Mouse (Mus musculus) neural tube, embryonic 14.5 days (tissue): Measurements from ENCODE around the gene Klhdc4. TPM values are rescaled to one million over a fixed set of nuclear protein-coding genes. Genes with fewer than 3 reads are reported as not detected.

Experiments used
- ATAC-seq: fragments of 200-750 bp; cut with Nextera tagmentation; 2 replicates; pipeline ENCODE4 v1.8.0; 2017; ENCODE audit warnings: low read depth, mild to moderate bottlenecking, moderate TSS enrichment, moderate library complexity
- H3K27ac ChIP-seq: fragments of 300-500 bp; sonication (generic); 2 replicates; pipeline ENCODE4 v1.5.1; 2014; ENCODE audit warnings: low read depth, mild to moderate bottlenecking, control low read depth, low read length, moderate library complexity, mixed read lengths
- H3K27me3 ChIP-seq: fragments of 300-500 bp; sonication (generic); 2 replicates; pipeline ENCODE4 v1.6.1; 2014; ENCODE audit warnings: low read length; ENCODE audit not compliant: control insufficient read depth, insufficient read depth
- H3K36me3 ChIP-seq: fragments of 300-500 bp; sonication (generic); 2 replicates; pipeline ENCODE4 v1.6.1; 2014; ENCODE audit warnings: low read length, mixed read lengths; ENCODE audit not compliant: control insufficient read depth, insufficient read depth
- H3K4me1 ChIP-seq: fragments of 300-500 bp; sonication (generic); 2 replicates; pipeline ENCODE4 v1.6.1; 2014; ENCODE audit warnings: low read length; ENCODE audit not compliant: control insufficient read depth, insufficient read depth
- H3K4me2 ChIP-seq: fragments of 300-500 bp; sonication (generic); 2 replicates; pipeline ENCODE4 v1.6.1; 2014; ENCODE audit warnings: mild to moderate bottlenecking, low read depth, low read length, control low read depth
- H3K4me3 ChIP-seq: fragments of 300-500 bp; sonication (generic); 2 replicates; pipeline ENCODE4 v1.5.1; 2014; ENCODE audit warnings: low read depth, low read length, control low read depth, mixed read lengths
- H3K9ac ChIP-seq: fragments of 300-500 bp; sonication (generic); replicated peaks from 2 replicates; pipeline ENCODE4 v1.6.1; 2014; ENCODE audit warnings: low read depth, mild to moderate bottlenecking, control low read depth, low read length, mixed read lengths
- H3K9me3 ChIP-seq: fragments of 300-500 bp; sonication (generic); 2 replicates; pipeline ENCODE4 v1.6.1; 2016; ENCODE audit warnings: low read length; ENCODE audit not compliant: control insufficient read depth
- WGBS: fragments of 180-500 bp; shearing (Covaris S2); extraction: QIAGEN DNeasy Blood & Tissue Kit; methylation state at CpG from one replicate; pipeline ENCODE4 v1.1.7; 2014; 5-methylcytosine and 5-hydroxymethylcytosine counted together
- polyA plus RNA-seq: library from polyadenylated mRNA; unstranded; fragments of >200 nt; fragmentation: Nextera tagmentation; extraction: Ambion mirVana; gene quantifications from 2 replicates; pipeline ENCODE4 v1.2.1, GENCODE M21; 2014

Klhdc4 gene
- polyA plus RNA-seq, 1 experiment from 2014 or later = 43.7 TPM

DNA sequence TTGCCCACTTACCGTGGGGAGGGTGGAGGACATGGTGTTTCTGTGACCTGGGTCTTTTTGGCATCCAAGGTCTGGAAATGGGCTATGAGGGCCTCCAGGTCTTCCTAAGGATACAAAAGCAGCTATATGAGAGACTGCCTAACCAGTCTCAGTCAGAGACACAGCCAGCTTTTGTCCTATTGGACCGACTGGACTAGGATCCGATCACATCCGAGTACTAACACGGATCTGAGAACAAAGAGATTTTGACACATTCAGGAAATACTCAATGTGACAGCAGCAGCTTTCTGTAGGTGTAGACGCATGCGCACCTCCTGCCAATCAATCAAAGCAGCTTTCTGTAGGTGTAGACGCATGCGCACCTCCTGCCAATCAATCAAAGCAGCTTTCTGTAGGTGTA, 7.6 kb downstream of the Klhdc4 start:
- WGBS = 92% methylated on average over 8 of the region's 9 CpGs
- no peak overlapping the region for H3K4me2 ChIP-seq
- no peak overlapping the region for H3K9ac ChIP-seq

GRCm38 (mm10) chr8:121821320-121821719, 8.0 kb downstream of the Klhdc4 start:
- 93% methylated on average over 11 of the region's 11 CpGs for WGBS
- no peak overlapping the region for H3K27ac ChIP-seq
- H3K9ac ChIP-seq = no peak overlapping the region
- no peaks in the 10 kb centered on the region for H3K4me1 ChIP-seq
- no peak for ATAC-seq
- peaks cover 18% of the 10 kb centered on the region for H3K36me3 ChIP-seq
- H3K27me3 ChIP-seq = no peaks in the 10 kb centered on the region
- no peak overlapping the region for H3K4me3 ChIP-seq
- H3K4me2 ChIP-seq = no peak overlapping the region
- no peaks in the 10 kb centered on the region for H3K9me3 ChIP-seq

More for the DNA sequence above, 7.6 kb downstream of the Klhdc4 start:
- H3K36me3 ChIP-seq = peaks cover 18% of the 10 kb centered on the region
- no peak overlapping the region for H3K4me3 ChIP-seq
- no peak overlapping the region for H3K27ac ChIP-seq
- H3K4me1 ChIP-seq = no peaks in the 10 kb centered on the region
- H3K9me3 ChIP-seq = no peaks in the 10 kb centered on the region
- no peak for ATAC-seq
- no peaks in the 10 kb centered on the region for H3K27me3 ChIP-seq

GRCm38 (mm10) chr8:121820840-121821239, 8.5 kb downstream of the Klhdc4 start:
- ATAC-seq = no peak
- Histone ChIP-seq H3K36me3 (peaks cover 18% of the 10 kb centered on the region), H3K4me3 (no peak overlapping the region), H3K27me3 (no peaks in the 10 kb centered on the region), H3K9me3 (no peaks in the 10 kb centered on the region), H3K27ac (no peak overlapping the region), H3K4me1 (no peaks in the 10 kb centered on the region), H3K9ac (no peak overlapping the region), H3K4me2 (no peak overlapping the region)
- 91% methylated on average over 6 of the region's 6 CpGs for WGBS

DNA sequence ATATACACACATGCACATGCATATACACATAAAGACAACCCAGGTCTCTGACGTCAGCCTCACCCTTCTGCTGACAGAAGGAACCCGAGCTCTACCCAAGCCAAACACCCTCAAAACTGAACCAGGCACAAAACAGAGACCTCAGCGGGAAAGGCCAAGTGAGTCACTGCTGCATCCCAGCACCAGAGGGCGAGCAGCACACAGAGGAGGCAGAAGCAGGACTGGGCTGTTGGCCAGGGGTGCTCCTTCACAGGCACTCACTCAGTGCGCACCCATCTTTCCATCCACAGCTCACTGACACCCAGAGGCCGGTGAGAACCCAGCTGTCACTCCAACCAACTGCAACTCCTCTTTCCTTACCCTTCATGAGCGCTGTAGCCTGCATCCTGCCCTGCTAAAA, 11.1 kb downstream of the Klhdc4 start:
- WGBS = 87% methylated on average over 7 of the region's 7 CpGs
- H3K27ac ChIP-seq = no peak overlapping the region
- H3K36me3 ChIP-seq = peaks cover 28% of the 10 kb centered on the region
- H3K4me2 ChIP-seq = no peak overlapping the region
- no peak overlapping the region for H3K4me3 ChIP-seq
- H3K27me3 ChIP-seq = no peaks in the 10 kb centered on the region
- no peaks in the 10 kb centered on the region for H3K4me1 ChIP-seq
- no peak for ATAC-seq
- no peak overlapping the region for H3K9ac ChIP-seq
- no peaks in the 10 kb centered on the region for H3K9me3 ChIP-seq

DNA sequence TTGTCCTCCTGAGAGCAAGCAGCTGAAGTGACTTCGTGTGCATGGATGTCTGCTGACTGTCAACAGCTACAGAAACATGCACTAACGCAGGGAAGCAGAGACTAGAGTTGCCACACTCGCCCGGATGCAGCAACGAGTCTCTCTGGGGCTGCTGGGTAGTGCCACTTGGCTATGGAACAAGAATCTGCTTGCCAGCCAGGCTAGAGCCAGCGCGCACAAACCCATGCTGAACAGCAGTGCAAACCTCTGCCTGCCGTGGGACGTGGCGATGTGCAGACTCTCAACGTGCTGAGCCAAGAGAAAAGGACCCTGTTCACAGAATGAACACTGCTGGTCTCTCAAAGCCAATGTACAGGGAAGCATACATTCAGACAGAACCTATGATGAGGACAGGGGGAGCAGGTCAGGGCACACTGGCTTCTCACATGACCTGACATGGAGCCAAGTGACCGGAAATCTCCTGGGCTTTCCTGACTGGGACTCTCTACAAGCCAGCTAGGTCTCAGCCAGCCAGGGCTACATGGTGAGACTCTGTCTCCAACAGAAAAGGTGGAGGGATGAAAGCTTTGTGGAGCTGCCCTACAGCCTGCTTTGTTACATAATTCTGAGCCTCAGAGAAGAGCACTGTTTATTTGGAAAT, 17.3 kb downstream of the Klhdc4 start:
- WGBS = 94% methylated on average over 12 of the region's 12 CpGs

GRCm38 (mm10) chr8:121811502-121811901, 17.9 kb downstream of the Klhdc4 start:
- WGBS = 97% methylated on average over 3 of the region's 3 CpGs
- Histone ChIP-seq H3K9me3 (no peaks in the 10 kb centered on the region), H3K9ac (no peak overlapping the region), H3K4me2 (no peak overlapping the region), H3K4me1 (no peaks in the 10 kb centered on the region), H3K27ac (no peak overlapping the region), H3K36me3 (peaks cover 22% of the 10 kb centered on the region), H3K4me3 (no peak overlapping the region), H3K27me3 (no peaks in the 10 kb centered on the region)
- no peak for ATAC-seq

More for the DNA sequence above, 17.3 kb downstream of the Klhdc4 start:
- H3K4me2 ChIP-seq = no peak overlapping the region
- H3K36me3 ChIP-seq = peaks cover 22% of the 10 kb centered on the region
- ATAC-seq = no peak
- no peaks in the 10 kb centered on the region for H3K27me3 ChIP-seq
- no peaks in the 10 kb centered on the region for H3K4me1 ChIP-seq
- no peak overlapping the region for H3K9ac ChIP-seq
- no peak overlapping the region for H3K4me3 ChIP-seq
- H3K9me3 ChIP-seq = no peaks in the 10 kb centered on the region
- H3K27ac ChIP-seq = no peak overlapping the region

DNA sequence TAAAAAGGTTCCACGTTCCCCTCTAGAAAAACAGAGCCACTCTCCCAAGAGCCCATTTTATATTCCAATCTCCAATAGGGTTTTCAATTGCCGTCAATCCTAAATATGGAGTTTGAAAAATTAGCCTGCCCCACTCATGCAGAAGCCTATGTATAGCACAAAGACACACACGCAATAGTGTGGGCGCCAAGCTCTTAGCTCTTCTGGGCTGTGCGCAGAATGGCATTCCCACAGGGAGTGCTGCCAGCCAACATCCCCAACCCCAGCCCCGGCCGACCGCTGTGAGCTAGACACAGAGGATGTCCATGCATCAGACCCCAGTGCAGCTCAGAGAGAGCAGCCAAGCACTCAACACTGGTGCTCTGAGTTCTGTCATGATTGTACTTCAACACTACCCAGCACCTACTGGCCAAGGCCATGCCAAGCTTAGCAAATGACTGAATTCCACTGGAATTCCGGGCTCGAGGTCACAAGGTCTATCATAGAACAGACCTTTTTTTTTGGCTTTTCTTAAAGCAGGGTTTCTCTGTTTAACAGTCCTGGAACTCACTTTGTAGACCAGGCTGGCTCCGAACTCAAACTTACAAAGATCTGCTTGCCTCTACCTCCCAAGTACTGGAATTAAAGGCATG, 19.7 kb downstream of the Klhdc4 start:
- Histone ChIP-seq H3K4me3 (no peak overlapping the region), H3K9me3 (no peaks in the 10 kb centered on the region), H3K27ac (no peak overlapping the region), H3K27me3 (no peaks in the 10 kb centered on the region), H3K9ac (no peak overlapping the region), H3K4me2 (no peak overlapping the region), H3K36me3 (peaks cover 34% of the 10 kb centered on the region), H3K4me1 (no peaks in the 10 kb centered on the region)
- no peak for ATAC-seq
- WGBS = 93% methylated on average over 11 of the region's 11 CpGs

DNA sequence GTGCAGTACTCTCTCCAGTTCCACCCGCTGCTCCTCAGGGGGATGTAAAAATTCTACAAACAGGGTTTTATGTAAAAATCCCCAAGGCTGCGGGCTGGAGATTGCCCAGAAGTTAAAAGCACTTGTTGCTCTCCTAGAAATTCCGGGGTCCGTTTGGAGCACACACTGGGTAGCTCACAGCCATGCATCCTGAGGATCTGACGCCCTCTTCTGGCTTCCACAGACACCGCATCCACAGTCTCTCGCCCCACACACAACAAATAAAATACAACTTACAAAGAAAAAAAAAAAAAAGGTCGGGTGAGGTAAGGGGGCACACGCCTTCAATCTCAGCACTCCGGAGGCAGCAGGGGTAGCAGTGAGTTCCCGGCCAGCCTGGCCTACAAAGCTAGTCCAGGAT, 21.3 kb downstream of the Klhdc4 start:
- no peak overlapping the region for H3K27ac ChIP-seq
- H3K4me1 ChIP-seq = no peaks in the 10 kb centered on the region
- no peak overlapping the region for H3K4me2 ChIP-seq
- no peak for ATAC-seq
- H3K27me3 ChIP-seq = no peaks in the 10 kb centered on the region
- H3K36me3 ChIP-seq = peaks cover 30% of the 10 kb centered on the region
- 83% methylated on average over 11 of the region's 11 CpGs for WGBS
- no peak overlapping the region for H3K4me3 ChIP-seq
- no peak overlapping the region for H3K9ac ChIP-seq
- H3K9me3 ChIP-seq = no peaks in the 10 kb centered on the region

GRCm38 (mm10) chr8:121806126-121806525, 23.2 kb downstream of the Klhdc4 start:
- ATAC-seq = no peak
- Histone ChIP-seq H3K27me3 (no peaks in the 10 kb centered on the region), H3K4me1 (no peaks in the 10 kb centered on the region), H3K36me3 (peaks cover 22% of the 10 kb centered on the region; the same call in 1 of the 2 replicates), H3K27ac (no peak overlapping the region), H3K9me3 (no peaks in the 10 kb centered on the region), H3K4me2 (no peak overlapping the region), H3K4me3 (no peak overlapping the region), H3K9ac (no peak overlapping the region)
- WGBS = 96% methylated on average over 13 of the region's 13 CpGs
